Mouse (Mus musculus) frontal cortex, adult 2 months (tissue): Measurements from ENCODE around the gene Acox3. TPM values are rescaled to one million over a fixed set of nuclear protein-coding genes. Genes with fewer than 3 reads are reported as not detected.
A peak's percentile ranks its signal among the peaks of the same experiment; 100 is the strongest.
"Not testable (repeated sequence)": the region's sequence is repeated elsewhere in the genome, so short reads cannot be mapped to it uniquely, and the experiment has no call there.

Experiments
- DNase-seq, 2 experiments: peaks; one replicate each; pipeline ENCODE4 v3.0.0; 2022; ENCODE audit warnings: low spot score in 1 of 2; ENCODE audit errors: extremely low spot score in 1 of 2
- polyA plus RNA-seq: library from polyadenylated mRNA; depleted of rRNA; stranded (reverse); fragments of >200 nt; gene quantifications from 2 replicates; pipeline ENCODE4 v1.2.3, GENCODE M21; 2012

The Acox3 gene
- polyA plus RNA-seq, 1 experiment: 29.4 TPM

GRCm38 (mm10) chr5:35574653-35575599 lies 7.9 kb upstream of the Acox3 start, which contains the start of gene Trmt44:
TSS of gene Trmt44 (minus strand) at chr5:35575070.
- peak; percentile 88 to 96 for DNase-seq

- no peak for DNase-seq
Observed at GRCm38 (mm10) chr5:35576409-35577020, 6.3 kb upstream of the Acox3 start.

GRCm38 (mm10) chr5:35578411-35578810 lies 4.4 kb upstream of the Acox3 start:
- DNase-seq: no peak

- no peak for DNase-seq
Observed at GRCm38 (mm10) chr5:35579247-35579893, 3.5 kb upstream of the Acox3 start.

GRCm38 (mm10) chr5:35580156-35580922 lies 2.5 kb upstream of the Acox3 start:
- no peak for DNase-seq

GRCm38 (mm10) chr5:35583221-35583783 lies 462 bp downstream of the Acox3 start:
- DNase-seq: no peak

- DNase-seq: not testable (repeated sequence)
Observed at GRCm38 (mm10) chr5:35584259-35584658, 1.4 kb downstream of the Acox3 start.

- no peak for DNase-seq
Observed at GRCm38 (mm10) chr5:35591497-35591896, 8.7 kb downstream of the Acox3 start.

GRCm38 (mm10) chr5:35592081-35592736 lies 9.4 kb downstream of the Acox3 start:
- no peak for DNase-seq

GRCm38 (mm10) chr5:35592824-35593223 lies 10.0 kb downstream of the Acox3 start:
- DNase-seq: no peak

GRCm38 (mm10) chr5:35593272-35593671 lies 10.4 kb downstream of the Acox3 start:
- DNase-seq: no peak

- no peak for DNase-seq
Observed at GRCm38 (mm10) chr5:35594768-35595167, 11.9 kb downstream of the Acox3 start.

GRCm38 (mm10) chr5:35595706-35596105 lies 12.9 kb downstream of the Acox3 start:
- DNase-seq: peak in 1 of 2 experiments; percentile 88

- no peak for DNase-seq
Observed at GRCm38 (mm10) chr5:35596169-35597160, 13.6 kb downstream of the Acox3 start.

GRCm38 (mm10) chr5:35600233-35600632 lies 17.4 kb downstream of the Acox3 start:
- no peak for DNase-seq

- DNase-seq: no peak
Observed at GRCm38 (mm10) chr5:35601526-35601925, 18.7 kb downstream of the Acox3 start.

- no peak for DNase-seq
Observed at GRCm38 (mm10) chr5:35605355-35605754, 22.5 kb downstream of the Acox3 start.

GRCm38 (mm10) chr5:35606800-35607199 lies 24.0 kb downstream of the Acox3 start:
- no peak for DNase-seq
